Mouse (Mus musculus): ENCODE results near the gene Naip2.
A peak's percentile ranks its signal among the peaks of the same experiment; 100 is the strongest.
"Not testable (repeated sequence)": the region's sequence is repeated elsewhere in the genome, so short reads cannot be mapped to it uniquely, and the experiment has no call there.

The Naip2 gene

GRCm38 (mm10) chr13:100201659-100202333, at the start of gene Naip2:
Gene Naip2, minus strand, starts transcription at chr13:100202092.
- DNase-seq (ENCODE audit: low read depth) = peak; percentile 93

- DNase-seq (ENCODE audit: low read depth) = peak; percentile 84
Observed at GRCm38 (mm10) chr13:100246896-100247519, 45.1 kb upstream of the Naip2 start.

GRCm38 (mm10) chr13:100246223-100246622, 44.3 kb upstream of the Naip2 start, which contains the start of gene Naip5:
Gene Naip5, minus strand, starts transcription at chr13:100246323.
- not testable (repeated sequence) for DNase-seq (ENCODE audit: low read depth)

GRCm38 (mm10) chr13:100243702-100244101, 41.8 kb upstream of the Naip2 start:
- no peak for DNase-seq (ENCODE audit: low read depth)

GRCm38 (mm10) chr13:100213683-100214082, 11.8 kb upstream of the Naip2 start:
- DNase-seq (ENCODE audit: low read depth) = peak; percentile 46

GRCm38 (mm10) chr13:100210540-100210939, 8.6 kb upstream of the Naip2 start:
- peak; percentile 84 for DNase-seq (ENCODE audit: low read depth)

GRCm38 (mm10) chr13:100203319-100203718, 1.4 kb upstream of the Naip2 start:
- DNase-seq (ENCODE audit: low read depth) = peak; percentile 82

DNA sequence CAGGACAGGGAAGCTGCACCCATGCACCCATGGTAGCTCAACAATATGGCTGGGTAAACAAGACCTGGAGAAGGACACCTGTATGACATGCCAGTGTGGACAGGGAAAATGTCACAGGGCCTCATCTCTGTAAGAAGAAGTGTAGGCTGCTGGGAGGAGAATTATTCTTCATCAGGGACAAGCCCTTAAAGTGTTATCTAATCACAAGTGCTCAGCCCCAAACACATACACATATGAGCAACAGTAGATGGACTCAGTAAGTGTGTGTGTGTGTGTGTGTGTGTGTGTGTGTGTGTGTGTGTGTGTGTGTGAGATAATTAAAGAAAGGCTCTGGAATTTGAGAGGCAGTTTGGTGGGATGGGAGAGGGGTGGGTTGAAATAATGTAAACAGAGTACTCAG, 1.1 kb downstream of the Naip2 start:
- no peak for DNase-seq (ENCODE audit: low read depth)

- no peak for DNase-seq (ENCODE audit: low read depth)
Observed at GRCm38 (mm10) chr13:100195421-100195820, 6.5 kb downstream of the Naip2 start.

DNA sequence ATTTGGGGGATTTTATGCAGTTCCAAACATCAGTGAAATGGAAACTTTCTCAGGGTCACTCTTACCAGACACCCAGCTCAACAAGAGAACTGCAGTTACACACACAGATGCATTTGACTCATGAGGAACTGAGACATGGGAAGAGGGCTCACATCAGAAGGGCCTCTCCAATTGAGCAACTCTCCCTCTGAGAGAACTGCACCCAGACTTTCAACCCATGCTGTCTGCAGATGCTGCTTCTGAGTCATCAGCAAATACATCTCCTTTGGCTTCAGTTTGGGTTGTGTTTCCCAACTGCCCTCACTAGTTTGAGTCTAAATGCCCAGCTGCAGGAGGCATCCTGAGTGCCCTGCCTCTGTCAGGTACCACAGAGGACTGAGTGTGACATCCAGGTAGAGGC, 18.8 kb downstream of the Naip2 start:
- DNase-seq (ENCODE audit: low read depth) = peak; percentile 86

DNA sequence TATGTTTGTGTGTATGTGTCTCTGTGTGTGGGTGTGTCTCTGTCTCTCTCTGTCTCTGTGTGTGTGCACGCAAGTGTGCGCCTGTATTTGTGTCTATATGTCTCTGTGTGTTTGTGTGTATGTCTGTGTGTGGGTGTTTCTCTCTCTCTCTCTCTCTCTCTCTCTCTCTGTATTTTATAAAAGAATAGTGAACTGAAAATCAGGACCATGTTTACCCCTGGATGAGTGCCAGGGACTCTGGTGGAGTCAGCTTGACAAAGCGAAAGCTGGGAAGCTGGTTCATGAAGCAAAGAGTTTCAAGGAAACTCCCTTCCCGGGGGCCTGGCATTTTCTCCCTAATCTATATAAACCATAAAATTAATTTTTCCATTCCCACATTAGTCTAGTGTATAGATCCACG, 27.5 kb downstream of the Naip2 start:
- DNase-seq (ENCODE audit: low read depth) = not testable (repeated sequence)

DNA sequence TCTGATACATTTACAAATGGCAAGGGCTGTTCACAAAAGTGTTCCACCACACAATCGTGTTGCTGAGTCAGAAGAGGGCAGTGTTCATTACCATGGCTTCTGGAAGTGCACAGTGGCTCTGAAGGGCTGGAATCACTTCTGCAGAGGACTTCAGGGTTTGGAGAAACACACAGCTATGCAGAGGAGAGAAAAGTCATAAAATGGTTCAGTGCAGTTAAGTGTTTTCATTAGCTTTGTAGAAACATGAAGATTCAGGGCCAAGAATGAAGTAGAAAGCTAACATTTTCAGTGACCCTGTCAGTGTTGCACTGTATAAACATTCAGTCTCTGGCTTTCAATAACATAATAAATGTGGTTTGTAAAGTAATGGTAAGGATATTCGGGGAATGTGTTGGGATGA, 35.5 kb downstream of the Naip2 start:
- not testable (repeated sequence) for DNase-seq (ENCODE audit: low read depth)

DNA sequence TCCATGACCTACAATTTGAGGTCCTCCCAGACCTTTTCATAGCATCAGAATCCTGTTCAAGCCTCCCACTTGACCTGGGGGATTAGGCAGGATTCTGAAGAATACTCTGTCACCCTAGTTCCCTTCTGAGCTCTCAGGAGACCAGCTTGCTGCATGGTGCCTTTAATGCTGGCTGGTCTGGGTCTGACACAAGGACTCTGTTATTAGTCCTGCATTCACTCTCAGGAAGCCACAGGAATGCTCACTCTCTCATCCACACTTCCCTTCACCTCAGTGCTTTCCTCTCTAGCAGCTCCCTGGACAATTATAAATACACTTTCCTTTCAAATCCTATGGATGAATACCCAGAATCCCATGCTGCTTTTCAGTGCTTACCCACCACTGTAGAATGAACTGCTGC, 39.4 kb downstream of the Naip2 start:
- DNase-seq (ENCODE audit: low read depth) = not testable (repeated sequence)

DNA sequence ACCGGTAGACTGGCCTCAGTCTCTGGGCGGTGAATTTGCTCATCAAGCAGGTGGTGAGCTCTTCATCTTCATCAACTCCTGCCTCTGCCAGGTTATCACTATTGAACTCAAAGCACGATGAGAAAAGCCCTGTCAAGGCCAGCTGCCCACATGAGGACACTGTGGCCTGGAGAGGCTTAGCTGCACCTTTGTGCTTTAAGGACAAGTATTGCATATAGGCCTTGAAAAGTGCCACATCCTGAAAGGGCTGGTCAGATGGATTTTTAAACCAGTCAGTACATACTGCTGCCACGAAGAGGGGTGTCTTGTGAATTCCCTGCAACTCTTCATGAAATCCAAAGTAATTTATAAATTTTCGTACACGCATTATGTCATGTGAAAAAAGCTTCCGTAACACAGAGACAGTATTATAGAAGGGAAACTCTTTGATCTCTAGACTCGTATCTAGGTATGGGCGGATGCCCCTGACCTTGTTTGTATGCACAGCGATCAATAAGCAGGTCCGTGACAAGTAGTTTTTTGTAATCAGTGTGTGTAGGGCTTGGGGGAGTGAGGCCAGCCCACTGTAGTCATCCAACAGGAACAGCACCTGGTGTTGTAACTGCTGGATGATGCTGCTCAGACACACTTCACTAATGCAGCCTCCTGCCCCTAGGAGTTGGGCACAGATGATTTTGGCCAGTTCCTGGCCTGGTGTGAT, 40.6 kb downstream of the Naip2 start:
- DNase-seq (ENCODE audit: low read depth) = not testable (repeated sequence)

GRCm38 (mm10) chr13:100156624-100157023, 45.3 kb downstream of the Naip2 start:
- peak; percentile 56 for DNase-seq (ENCODE audit: low read depth)

- DNase-seq (ENCODE audit: low read depth) = peak; percentile 81
Observed at GRCm38 (mm10) chr13:100152659-100153058, 49.2 kb downstream of the Naip2 start.

- peak; percentile 17 for DNase-seq (ENCODE audit: low read depth)
Observed at GRCm38 (mm10) chr13:100141646-100142314, 60.1 kb downstream of the Naip2 start.

DNA sequence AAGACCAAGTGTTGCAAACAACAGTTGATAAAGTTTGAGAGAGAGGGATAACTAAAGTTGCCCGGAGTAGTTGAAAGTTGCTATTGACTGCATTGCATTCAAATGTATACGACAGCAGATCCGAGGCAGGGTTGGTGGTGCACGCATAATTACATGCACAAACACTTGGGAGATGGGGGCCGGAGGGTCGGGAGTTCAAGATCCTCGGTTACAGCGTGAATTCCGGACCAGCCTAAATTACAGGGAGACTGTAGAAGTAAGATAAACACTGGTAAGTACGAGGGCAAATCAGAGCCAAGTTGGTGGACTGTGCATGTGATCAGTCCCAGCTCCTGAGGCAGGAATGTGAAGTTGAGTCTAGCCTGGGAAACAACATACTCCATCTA, 76.6 kb downstream of the Naip2 start:
- DNase-seq (ENCODE audit: low read depth) = no peak

DNA sequence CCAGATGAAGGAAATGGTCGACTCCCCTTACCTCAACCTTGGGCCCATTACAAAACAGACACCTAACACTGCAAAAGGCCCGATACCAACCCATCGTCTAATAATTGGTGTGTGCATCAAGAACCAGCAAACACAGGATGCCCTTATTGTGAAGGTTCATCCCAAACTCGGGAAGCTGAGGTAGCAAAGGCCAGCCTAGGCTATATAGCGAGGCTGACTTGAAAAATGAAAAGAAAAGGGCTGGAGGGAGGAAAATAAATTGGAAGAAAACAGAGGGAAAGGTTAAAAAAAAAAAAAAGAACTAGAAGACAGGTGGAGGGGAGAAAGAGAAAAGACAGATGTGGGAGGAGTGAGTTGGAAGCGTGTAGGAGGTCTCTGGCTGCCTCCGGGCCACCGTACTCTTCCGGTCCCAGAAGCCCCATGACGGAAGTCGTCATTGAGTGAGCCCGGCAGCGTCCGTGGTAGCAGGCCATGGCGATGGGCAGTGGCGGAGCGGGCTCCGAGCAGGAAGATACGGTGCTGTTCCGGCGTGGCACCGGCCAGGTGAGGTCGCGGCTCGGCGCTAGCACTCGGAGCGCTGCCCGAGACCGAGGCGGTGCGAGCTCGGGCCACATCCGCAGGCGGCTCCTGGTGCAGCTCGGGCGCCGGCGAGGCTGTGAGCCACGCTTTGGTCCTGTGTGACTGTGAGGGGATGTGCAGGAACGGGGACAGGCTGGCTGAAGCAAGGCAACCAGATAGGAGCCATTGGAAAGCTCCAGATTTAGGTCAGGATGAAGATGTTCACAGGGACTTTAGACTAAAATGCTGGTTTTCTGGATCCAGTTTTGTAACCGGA, 77.3 kb downstream of the Naip2 start, which contains the start of gene Smn1:
Smn1 (plus strand) TSS at position 430 of the 835 bp plus-strand sequence.
- peak; percentile 94 for DNase-seq (ENCODE audit: low read depth)

GRCm38 (mm10) chr13:100123970-100124369, 77.9 kb downstream of the Naip2 start:
- DNase-seq (ENCODE audit: low read depth) = peak; percentile 31

- DNase-seq (ENCODE audit: low read depth) = peak; percentile 40
Observed at GRCm38 (mm10) chr13:100112218-100112972, 89.5 kb downstream of the Naip2 start.
